Mouse (Mus musculus) lung, adult 2 months (tissue): ENCODE data around the gene Gsta3.

Source experiments
- CTCF ChIP-seq: fragments of 200-500 bp; IDR thresholded peaks from 2 replicates; pipeline ENCODE4 v1.5.1; 2011; ENCODE audit warnings: mild to moderate bottlenecking, low read length, control low read depth; ENCODE audit not compliant: insufficient read depth
- POLR2A ChIP-seq: fragments of 200-500 bp; IDR thresholded peaks from 2 replicates; pipeline ENCODE4 v1.6.1; 2011; ENCODE audit warnings: low read depth, mild to moderate bottlenecking, control low read depth, low read length, borderline replicate concordance; ENCODE audit errors: extremely low read depth

- TF ChIP-seq CTCF (no peak), POLR2A (no peak)
These were observed 59.4 kb downstream of the Gsta3 start for GRCm38 (mm10) chr1:21299826-21300225.
